Mouse (Mus musculus) gastrocnemius, adult 2 months (tissue): ENCODE measurements around the gene Wnt9b. TPM values are rescaled to one million over a fixed set of nuclear protein-coding genes. Genes with fewer than 3 reads are reported as not detected.
"Not testable (repeated sequence)": the region's sequence is repeated elsewhere in the genome, so short reads cannot be mapped to it uniquely, and the experiment has no call there.

Experiments
- DNase-seq: peaks from one replicate; pipeline ENCODE4 v3.0.0; 2022
- H3K27ac ChIP-seq: fragments of 200-600 bp; 2 replicates; pipeline ENCODE4 v1.8.1; 2022; ENCODE audit warnings: mild to moderate bottlenecking
- H3K4me3 ChIP-seq: fragments of 200-600 bp; 2 replicates; pipeline ENCODE4 v1.8.1; 2022; ENCODE audit warnings: mild to moderate bottlenecking, moderate library complexity
- CTCF ChIP-seq: fragments of 200-600 bp; IDR thresholded peaks from 2 replicates; pipeline ENCODE4 v1.8.1; 2022; ENCODE audit warnings: antibody characterized with exemption, mild to moderate bottlenecking, moderate library complexity
- intact Hi-C: fragments of 180-260 bp; cut with DNase I; formaldehyde crosslinking; loops from one replicate; pipeline ENCODE4 v1.15.1; 2025
- long read RNA-seq, 2 experiments: library from polyadenylated mRNA; stranded (forward); transcript quantifications; one replicate each; pipeline ENCODE4 v2.0.0; 2021
- total RNA-seq, 2 experiments: library from RNA; stranded (reverse); gene quantifications; 2 replicates each; pipeline ENCODE4 v1.2.3; 2021

Gene Wnt9b
- total RNA-seq = under 1 TPM; 0.05 to 0.06 TPM
- long read RNA-seq, experiment 1 = 0 reads
- long read RNA-seq, experiment 2 = 0 reads

DNA sequence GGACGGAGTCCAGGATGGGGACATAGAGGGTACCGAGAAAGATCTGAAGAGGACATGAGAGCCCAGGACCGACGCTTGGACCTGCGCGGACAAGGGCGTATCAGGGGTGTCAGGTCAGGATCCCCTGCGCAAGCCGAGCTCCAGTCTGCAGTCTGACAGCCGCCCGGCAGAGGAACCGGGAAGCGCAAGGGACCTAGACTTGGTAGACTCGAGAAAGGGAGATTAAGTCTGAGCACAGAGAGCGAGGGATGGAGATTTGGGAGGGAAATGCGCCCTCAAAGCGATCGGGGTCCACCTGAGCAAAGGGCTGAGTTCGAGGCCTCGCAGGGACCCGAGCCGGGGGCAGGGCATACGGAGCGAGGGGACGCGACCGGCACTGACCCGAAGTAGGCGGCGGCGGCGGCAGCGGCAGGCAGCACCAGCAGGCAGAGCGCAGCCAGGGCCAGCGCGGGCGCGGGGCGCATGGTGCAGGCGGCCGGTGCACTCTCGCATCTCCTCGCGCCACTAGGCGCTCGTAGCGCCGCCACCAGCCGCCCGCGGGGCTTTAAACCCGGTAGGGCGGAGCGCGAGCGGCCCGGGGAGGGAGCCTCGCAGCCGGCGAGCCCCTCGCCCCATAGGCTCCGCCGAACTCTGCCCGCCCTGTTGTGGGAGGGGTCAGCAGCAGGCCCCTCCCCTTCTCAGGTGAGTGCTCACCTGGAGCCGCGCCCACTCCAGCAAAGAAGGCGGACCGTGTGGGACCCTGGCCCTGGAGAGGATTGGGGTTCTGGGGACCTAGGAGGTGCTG, at the start of gene Wnt9b:
Wnt9b (minus strand) TSS at position 516 of the 784 bp plus-strand sequence.
- no peak for DNase-seq
- Histone ChIP-seq H3K27ac (no peak within 1 kb of the TSS), H3K4me3 (peak within 1 kb of the TSS; percentile 63)
- no peak for TF ChIP-seq CTCF
- intact Hi-C loops = no loop called here

DNA sequence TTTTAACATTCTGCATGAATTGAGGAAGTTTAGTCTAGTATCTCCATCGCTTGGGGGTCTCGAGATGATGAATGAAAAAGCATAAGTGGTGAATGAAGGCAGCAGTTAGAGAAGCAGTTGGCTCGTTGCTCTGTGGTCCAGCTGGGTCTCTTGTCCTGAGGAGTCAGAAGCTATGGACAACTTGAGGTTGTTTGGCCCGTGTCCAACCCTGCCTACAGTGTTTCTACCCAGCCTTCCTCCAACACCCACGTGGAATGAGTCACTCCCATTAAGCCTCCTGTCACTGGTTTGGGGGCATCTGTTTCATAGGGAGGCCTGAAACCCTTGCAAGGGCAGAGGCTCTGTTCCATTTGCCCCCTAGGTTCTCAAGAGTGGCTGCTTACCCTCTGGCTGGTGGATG, 40.3 kb upstream of the Wnt9b start:
- intact Hi-C loops = no loop called here
- no peak for TF ChIP-seq CTCF
- Histone ChIP-seq H3K4me3 (no peak overlapping the region), H3K27ac (no peak overlapping the region)
- no peak for DNase-seq

DNA sequence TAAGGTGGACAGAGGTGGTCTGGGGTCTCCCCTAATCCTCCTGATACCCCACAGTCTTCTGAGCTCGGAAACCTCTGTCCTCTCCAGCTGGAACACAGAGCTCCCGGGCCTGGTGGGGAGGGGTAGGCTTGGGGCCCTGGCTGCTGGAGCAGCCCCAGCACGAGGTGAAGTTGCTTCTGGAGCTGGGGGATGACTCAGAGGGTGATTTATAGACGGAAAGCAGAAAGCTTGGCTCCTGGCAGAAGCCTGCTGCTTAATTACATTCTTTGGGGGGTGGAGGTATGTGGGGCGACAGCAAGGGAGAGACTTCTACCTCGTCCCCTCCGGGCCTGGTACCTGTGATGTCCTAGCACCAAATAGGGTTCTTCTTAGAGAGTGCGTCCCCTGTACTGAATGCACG, 30.5 kb upstream of the Wnt9b start:
- Histone ChIP-seq H3K4me3 (no peak overlapping the region), H3K27ac (no peak overlapping the region)
- intact Hi-C loops = no loop called here
- DNase-seq = no peak
- no peak for TF ChIP-seq CTCF

DNA sequence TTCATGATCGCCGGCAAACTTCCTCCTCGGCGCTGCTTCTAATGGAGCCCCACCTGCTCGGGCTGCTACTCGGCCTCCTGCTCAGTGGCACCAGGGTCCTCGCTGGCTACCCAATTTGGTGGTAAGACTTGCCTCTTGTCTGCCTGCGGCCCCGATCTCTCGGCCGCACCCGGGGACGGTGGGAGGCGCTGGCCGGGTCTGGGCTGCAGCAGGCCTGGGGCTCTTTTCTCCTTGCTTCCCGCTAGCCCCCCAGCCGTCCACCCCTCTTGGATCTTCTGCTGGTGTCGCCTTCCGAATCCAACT, 24.6 kb upstream of the Wnt9b start:
- no peak for DNase-seq
- peak overlapping the region; percentile 55 for H3K4me3 ChIP-seq
- intact Hi-C loops = no loop called here
- no peak overlapping the region for H3K27ac ChIP-seq
- TF ChIP-seq CTCF = no peak

DNA sequence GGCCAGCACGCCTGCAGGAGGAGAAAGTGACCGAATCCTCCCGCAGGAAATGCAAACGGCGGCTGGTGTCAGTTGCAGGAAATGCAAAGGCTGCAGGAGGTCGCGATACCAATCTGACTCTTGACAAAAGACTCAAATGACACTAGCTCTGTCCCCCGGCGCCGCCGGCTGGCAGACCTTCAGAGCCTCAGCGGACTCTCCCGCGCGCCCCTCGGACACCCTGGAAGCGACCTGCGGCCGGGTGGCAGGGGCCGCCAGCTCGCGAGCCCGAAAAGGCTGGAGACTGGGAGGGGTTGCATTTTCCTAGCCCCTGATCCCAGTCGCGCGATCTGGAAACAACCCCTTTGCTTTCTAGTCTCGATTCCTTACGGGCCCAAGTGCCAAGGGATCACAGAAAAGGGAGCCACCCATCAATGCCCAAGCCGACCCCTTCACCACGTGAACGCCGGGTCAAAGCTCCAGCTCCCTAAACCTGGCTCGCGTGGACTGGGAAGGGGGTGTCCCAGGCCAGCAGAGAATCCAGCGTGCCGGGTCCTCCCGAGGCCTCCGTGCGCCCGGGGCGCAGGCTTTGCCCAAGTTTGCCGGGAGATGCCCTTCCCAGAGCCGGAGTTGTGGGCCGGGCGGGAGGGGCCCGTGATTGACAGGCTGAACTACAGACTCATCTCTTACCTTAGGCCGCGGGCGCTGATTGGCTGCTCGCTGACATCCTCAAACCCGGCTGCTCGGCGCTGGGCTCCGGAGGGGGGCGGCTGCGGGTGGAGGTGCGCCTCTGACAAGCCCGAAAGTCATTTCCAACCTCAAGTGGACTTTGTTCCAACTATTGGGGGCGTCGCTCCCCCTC, 24.0 kb upstream of the Wnt9b start, which contains the start of gene Wnt3:
Wnt3 (plus strand) TSS at position 764 of the 841 bp plus-strand sequence.
- H3K4me3 ChIP-seq = peak within 1 kb of the TSS; percentile 55
- no peak for TF ChIP-seq CTCF
- DNase-seq = no peak

DNA sequence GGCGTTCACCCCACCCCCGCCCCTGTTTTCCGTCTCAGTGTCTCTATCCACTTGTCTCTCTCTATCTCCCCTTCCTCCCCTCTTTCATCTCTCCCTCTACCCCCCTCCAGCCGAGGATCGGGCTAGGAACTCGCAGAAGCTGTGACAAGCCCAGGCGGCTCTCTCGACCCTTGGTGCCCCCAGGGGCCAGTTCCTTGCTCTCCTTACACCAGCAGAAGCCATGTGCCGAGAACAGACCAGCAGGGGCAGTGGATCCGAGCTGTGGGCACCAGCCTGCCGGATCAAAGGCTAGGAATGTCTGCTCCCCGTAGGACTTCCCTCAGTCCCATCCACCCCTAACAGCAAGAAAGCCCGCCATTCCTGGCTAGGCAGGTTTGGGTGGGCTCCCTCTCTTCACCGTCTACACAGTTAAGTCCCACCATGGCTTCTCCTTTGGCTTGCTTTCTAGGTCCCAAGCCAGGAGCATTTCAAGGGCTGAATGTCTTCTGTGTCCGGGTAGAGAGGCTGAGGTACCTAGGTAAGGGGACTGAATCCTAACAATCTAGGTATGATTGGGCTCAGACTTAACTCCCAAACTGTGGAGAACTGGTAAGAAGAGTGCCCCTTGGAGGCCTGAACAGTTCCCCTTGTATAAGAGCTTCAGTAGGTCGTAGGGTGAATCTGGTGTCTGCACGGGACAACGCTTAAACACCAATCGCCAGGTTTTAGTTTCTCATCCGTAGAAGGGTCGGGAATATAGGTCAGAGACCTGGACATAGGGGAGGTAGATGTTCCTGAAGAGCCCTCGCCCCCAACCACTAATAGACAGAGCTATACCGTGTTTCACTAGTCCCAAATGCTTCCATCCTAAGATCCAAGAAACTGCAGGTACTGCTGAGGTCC, 23.1 kb upstream of the Wnt9b start:
- no peak for TF ChIP-seq CTCF
- no peak overlapping the region for H3K27ac ChIP-seq
- no peak for DNase-seq
- peak overlapping the region; percentile 55 for H3K4me3 ChIP-seq
- intact Hi-C loops = no loop called here

More for the DNA sequence above, 24.0 kb upstream of the Wnt9b start, which contains the start of gene Wnt3:
- H3K27ac ChIP-seq = no peak within 1 kb of the TSS
- intact Hi-C loops = no loop called here

DNA sequence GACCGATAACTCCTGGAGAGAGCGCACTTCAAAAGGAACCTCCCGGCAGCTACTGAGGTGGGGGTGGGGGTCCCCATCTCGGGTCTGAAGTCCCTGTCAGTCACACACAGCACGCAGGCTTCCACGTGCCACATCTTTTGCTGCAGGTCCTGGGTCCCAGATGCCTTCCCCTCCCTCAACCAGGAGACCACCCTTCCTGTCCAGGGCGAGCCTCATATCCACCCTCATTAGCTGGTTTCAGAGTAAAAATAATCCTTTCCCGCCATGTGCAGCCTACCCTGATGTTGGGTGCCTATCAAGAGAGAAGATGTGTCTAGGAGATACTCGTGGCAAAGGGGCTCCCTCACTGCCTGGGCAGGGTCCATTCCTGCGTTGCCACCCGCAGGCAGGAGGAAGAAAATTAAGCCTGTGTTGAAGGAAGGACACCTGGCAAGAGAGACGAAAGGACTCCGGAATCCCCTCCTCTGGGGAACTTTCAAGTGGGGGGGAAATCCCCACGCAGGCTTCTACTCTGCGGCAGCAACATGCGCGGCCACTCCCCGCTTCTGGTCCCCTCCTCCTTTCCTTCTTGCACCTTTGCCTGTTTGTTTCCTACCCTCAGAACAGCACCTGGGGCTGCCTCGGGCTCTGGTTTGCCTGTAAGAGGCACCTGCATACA, 21.7 kb upstream of the Wnt9b start:
- H3K4me3 ChIP-seq = no peak overlapping the region
- no peak overlapping the region for H3K27ac ChIP-seq
- no peak for DNase-seq
- intact Hi-C loops = no loop called here
- TF ChIP-seq CTCF = no peak

DNA sequence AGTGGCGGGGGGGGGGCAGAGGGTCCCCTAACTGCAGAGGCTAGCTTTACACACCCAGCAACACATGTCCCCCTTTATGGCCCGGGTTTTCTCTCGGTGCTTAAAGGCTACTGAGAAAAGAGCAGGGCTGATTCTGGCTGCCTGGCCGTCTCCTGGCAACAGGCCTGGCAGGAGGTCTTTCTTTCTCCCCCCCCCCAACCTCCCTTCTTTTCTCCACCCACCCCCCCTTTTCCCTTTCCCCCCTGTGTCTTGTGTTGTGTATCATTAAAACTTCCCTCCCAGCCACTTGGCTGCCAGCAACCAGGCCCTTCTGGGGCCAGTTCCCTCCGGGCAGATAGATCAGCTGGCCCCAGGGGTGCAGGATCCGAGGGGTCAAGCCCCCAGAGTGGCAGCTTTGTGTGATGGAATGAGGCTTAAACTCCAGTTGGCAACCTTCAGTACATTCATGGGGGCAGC, 16.0 kb upstream of the Wnt9b start:
- intact Hi-C loops = no loop called here
- no peak for TF ChIP-seq CTCF
- Histone ChIP-seq H3K4me3 (no peak overlapping the region), H3K27ac (no peak overlapping the region)
- DNase-seq = no peak

DNA sequence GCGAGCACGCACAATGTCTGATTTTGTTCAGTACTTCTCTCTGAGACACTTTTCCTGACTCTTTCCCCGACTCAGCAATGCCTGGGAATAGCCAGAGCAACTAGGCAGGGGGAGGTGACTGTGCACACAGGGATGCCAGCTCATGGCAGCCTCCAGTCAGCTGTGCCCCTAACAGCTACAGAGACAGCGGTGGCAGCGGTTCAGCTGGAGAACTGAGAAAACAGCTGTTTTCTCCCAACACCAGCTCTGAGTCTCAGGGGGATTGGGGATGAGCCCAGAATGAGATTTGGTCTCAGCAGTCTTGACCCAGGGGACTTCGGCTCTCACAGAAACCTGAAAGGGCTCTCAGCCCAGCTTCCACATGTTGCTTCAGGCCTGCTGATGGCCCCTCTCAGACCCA, 15.0 kb upstream of the Wnt9b start:
- no peak for TF ChIP-seq CTCF
- H3K27ac ChIP-seq = no peak overlapping the region
- intact Hi-C loops = no loop called here
- no peak overlapping the region for H3K4me3 ChIP-seq
- DNase-seq = no peak

DNA sequence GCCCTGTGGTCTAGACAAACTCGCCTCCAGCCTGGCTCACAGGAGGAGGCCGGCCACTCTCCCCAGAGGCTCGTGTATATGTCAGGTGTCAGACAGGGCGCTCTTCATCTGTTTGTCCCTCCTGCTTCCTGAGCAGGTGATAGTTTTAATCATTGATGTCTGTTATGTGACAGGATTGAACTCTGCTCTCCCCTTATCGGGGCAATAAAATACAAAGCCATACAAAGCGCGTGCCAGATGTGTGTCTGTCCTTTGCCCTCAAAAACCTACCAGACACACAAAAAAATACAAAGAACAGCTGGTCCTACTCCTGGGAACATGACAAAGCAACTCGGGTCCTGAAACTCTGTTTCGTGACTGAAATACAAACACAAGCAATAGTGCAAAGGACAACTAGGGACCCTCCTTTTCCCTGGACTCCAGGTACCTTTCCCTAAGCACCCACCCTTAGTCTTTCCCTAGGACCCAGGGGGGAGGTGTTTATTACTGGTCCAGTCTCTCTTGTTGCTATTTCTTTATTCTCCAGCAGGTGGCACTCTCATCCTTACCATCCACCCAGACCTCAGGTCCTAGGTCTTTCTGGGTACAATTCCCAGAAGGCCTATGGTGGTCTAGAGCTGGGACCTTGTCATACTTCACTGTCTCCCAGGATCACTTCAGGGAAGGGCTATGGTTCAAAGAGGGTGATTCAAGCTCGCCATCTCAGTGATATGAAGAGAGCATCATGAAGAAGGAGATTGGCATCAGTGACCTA, 14.0 kb upstream of the Wnt9b start:
- Histone ChIP-seq H3K27ac (no peak overlapping the region), H3K4me3 (no peak overlapping the region)
- peak; percentile 90 for TF ChIP-seq CTCF
- no peak for DNase-seq
- intact Hi-C loops = loop anchor here (1.0 kb wide), 1 partner anchor 148 kb away; no protein-coding TSS in a partner anchor

DNA sequence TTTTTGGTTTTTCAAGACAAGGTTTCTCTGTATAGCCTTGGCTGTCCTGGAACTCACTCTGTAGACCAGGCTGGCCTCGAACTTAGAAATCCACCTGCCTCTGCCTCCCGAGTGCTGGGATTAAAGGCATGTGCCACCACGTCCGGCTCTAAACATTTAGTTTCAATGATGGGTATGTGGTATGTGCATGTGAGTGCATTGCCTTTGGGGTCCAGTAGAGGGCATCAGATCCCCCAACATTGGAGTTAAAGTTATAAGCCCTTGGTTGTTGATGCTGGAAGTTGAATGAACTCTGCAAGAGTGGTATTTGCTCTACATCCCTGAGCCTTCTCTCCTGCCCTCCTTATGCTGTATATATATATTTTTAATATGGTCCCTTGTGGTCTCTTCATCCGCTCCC, 11.3 kb upstream of the Wnt9b start:
- intact Hi-C loops, H3K4me3 ChIP-seq, H3K27ac ChIP-seq, DNase-seq: not testable (repeated sequence)

DNA sequence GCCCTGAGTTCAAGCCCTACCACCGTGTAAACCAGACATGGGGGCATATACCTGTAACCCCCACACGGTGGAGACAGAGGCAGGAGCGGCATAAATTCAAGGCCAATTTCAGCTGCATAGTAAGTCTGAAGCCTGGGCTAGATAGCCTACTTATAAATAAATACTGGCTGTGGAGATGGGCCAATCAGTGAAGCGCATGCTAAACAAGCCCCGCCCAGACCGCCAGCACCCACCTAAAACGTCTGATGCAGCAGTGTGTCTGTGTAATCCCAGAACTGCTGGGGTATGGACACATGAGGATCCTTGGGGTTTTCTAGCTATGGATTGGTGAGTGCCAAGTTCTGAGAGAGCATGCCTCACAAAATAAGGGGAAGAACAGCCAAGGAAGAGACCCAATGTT, 10.5 kb upstream of the Wnt9b start:
- intact Hi-C loops = no loop called here
- no peak overlapping the region for H3K27ac ChIP-seq

More for the DNA sequence above, 10.5 kb upstream of the Wnt9b start:
- no peak overlapping the region for H3K4me3 ChIP-seq
- no peak for TF ChIP-seq CTCF
- no peak for DNase-seq
